Mouse (Mus musculus) myocyte (in vitro differentiated cells): ENCODE measurements at regions not wholly inside any gene's neighbourhood (a gene's known extent, or its start where the extent isn't known, plus 50 kb on each side); places are given as distances from the start of the nearest gene placed in this dataset.

Experiments used
- MYOG ChIP-seq, 3 experiments: IDR thresholded peaks; one replicate each; pipeline ENCODE4 v1.6.1; 2011; ENCODE audit warnings: control low read depth in 2 of 3, low read depth in 2 of 3, mild to moderate bottlenecking in 2 of 3; ENCODE audit not compliant: insufficient read length in 2 of 3, control insufficient read depth in 1 of 3, insufficient read depth in 1 of 3
- POLR2A ChIP-seq: IDR thresholded peaks from one replicate; pipeline ENCODE4 v1.6.1; 2011; ENCODE audit warnings: low read depth, mild to moderate bottlenecking, control low read depth, moderate library complexity; ENCODE audit not compliant: insufficient read length
- REST ChIP-seq: IDR thresholded peaks from one replicate; pipeline ENCODE4 v1.6.1; 2011; ENCODE audit warnings: mild to moderate bottlenecking, control low read depth, moderate library complexity; ENCODE audit not compliant: insufficient read depth, insufficient read length

GRCm38 (mm10) chr1:146983433-146984186 is 489.1 kb downstream of the Brinp3 start:
- TF ChIP-seq REST (no peak), MYOG (IDR thresholded peaks at IDR 0.05; ENCODE audit: control insufficient read depth in 1 of 3, insufficient read depth in 1 of 3, insufficient read length in 2 of 3, low read depth in 2 of 3) (no peak), POLR2A (no peak)
